In genomic region chr6:144825018-144825602, GRCm38 (mm10) we compare ENCODE assay signal across 22 mouse cellular contexts. TPM values are rescaled to one million over a fixed set of nuclear protein-coding genes. Genes with fewer than 3 reads are reported as not detected.
A peak's percentile ranks its signal among the peaks of the same experiment; 100 is the strongest.
DNase-seq lines count a peak whose midpoint lies in the region; ATAC-seq lines count a peak whose summit lies in the region.
"Had no signal": no experiment of that assay in that cellular context is flagged by ENCODE, and none has a peak within 500 bp of the region (broad histone marks: within the 10 kb centered on the region; RNA-seq: fewer than 3 reads in every experiment).

No protein-coding gene starts in this region.

- H3K4me3 ChIP-seq in embryonic facial prominence, embryonic 12.5 days: no peak overlapping the region
- H3K4me3 ChIP-seq in embryonic facial prominence, embryonic 10.5 days: no peak overlapping the region
- H3K4me3 ChIP-seq in heart, embryonic 10.5 days: no peak overlapping the region
- H3K4me3 ChIP-seq in heart, embryonic 11.5 days (ENCODE audit: low read depth, low read length): no peak overlapping the region
- no peak overlapping the region for H3K4me3 ChIP-seq in heart, embryonic 14.5 days (ENCODE audit: control insufficient read depth in 1 of 2, insufficient read depth in 1 of 2, low read depth in 1 of 2, low read length in 2 of 2)

- H3K4me1 ChIP-seq in embryonic facial prominence, embryonic 12.5 days: no peaks in the 10 kb centered on the region
- peaks cover 7% of the 10 kb centered on the region; the same call in 1 of the 2 replicates for H3K4me1 ChIP-seq in embryonic facial prominence, embryonic 10.5 days
- H3K4me1 ChIP-seq in heart, embryonic 10.5 days: peaks cover 20% of the 10 kb centered on the region
- peaks cover 4% of the 10 kb centered on the region; the same call in 1 of the 2 replicates for H3K4me1 ChIP-seq in heart, embryonic 11.5 days (ENCODE audit: control insufficient read depth, insufficient read depth, low read length)
- H3K4me1 ChIP-seq in heart, embryonic 14.5 days (ENCODE audit: control insufficient read depth in 2 of 2, insufficient read depth in 2 of 2, low read length in 2 of 2): peaks cover 8 to 12% of the 10 kb centered on the region in 2 experiments

- no peaks in the 10 kb centered on the region for H3K9me3 ChIP-seq in embryonic facial prominence, embryonic 12.5 days
- H3K9me3 ChIP-seq in embryonic facial prominence, embryonic 10.5 days: no peaks in the 10 kb centered on the region
- no peaks in the 10 kb centered on the region for H3K9me3 ChIP-seq in heart, embryonic 10.5 days
- no peaks in the 10 kb centered on the region for H3K9me3 ChIP-seq in heart, embryonic 11.5 days (replicated peaks; ENCODE audit: control insufficient read depth, low read length)
- H3K9me3 ChIP-seq in heart, embryonic 14.5 days (ENCODE audit: control insufficient read depth, low read length): no peaks in the 10 kb centered on the region

- H3K4me2 ChIP-seq in embryonic facial prominence, embryonic 12.5 days (replicated peaks): no peak overlapping the region
- no peak overlapping the region for H3K4me2 ChIP-seq in heart, embryonic 11.5 days
- H3K4me2 ChIP-seq in heart, embryonic 14.5 days (ENCODE audit: low read length): no peak overlapping the region

- no peak overlapping the region for H3K27ac ChIP-seq in embryonic facial prominence, embryonic 12.5 days
- H3K27ac ChIP-seq in embryonic facial prominence, embryonic 10.5 days (replicated peaks): no peak overlapping the region
- H3K27ac ChIP-seq in heart, embryonic 10.5 days: no peak overlapping the region
- H3K27ac ChIP-seq in heart, embryonic 11.5 days (ENCODE audit: low read depth, low read length): no peak overlapping the region
- H3K27ac ChIP-seq in heart, embryonic 14.5 days (replicated peaks in 1 of 2; ENCODE audit: control insufficient read depth in 1 of 2, insufficient read depth in 1 of 2, low read depth in 2 of 2, low read length in 2 of 2): no peak overlapping the region

- H3K27me3 ChIP-seq in embryonic facial prominence, embryonic 12.5 days: no peaks in the 10 kb centered on the region
- no peaks in the 10 kb centered on the region for H3K27me3 ChIP-seq in embryonic facial prominence, embryonic 10.5 days (replicated peaks; ENCODE audit: low read depth, poor library complexity, severe bottlenecking)
- H3K27me3 ChIP-seq in heart, embryonic 10.5 days (ENCODE audit: insufficient read depth, poor library complexity, severe bottlenecking): no peaks in the 10 kb centered on the region
- H3K27me3 ChIP-seq in heart, embryonic 11.5 days (ENCODE audit: control insufficient read depth, insufficient read depth, low read length): no peaks in the 10 kb centered on the region
- H3K27me3 ChIP-seq in heart, embryonic 14.5 days (ENCODE audit: control insufficient read depth, insufficient read depth, low read length): no peaks in the 10 kb centered on the region
- H3K27me3 ChIP-seq: CH12.LX, Patski had no signal

- H3K9ac ChIP-seq in embryonic facial prominence, embryonic 12.5 days: no peak overlapping the region
- no peak overlapping the region for H3K9ac ChIP-seq in heart, embryonic 11.5 days (ENCODE audit: low read depth, low read length)
- no peak overlapping the region for H3K9ac ChIP-seq in heart, embryonic 14.5 days (ENCODE audit: low read length)

- ATAC-seq in embryonic facial prominence, embryonic 12.5 days (ENCODE audit: insufficient number of reproducible peaks, insufficient read depth, low FRiP score, low TSS enrichment): 0 out of 2 replicates have a peak, but pooled peaks have one; percentile 52
- ATAC-seq in heart, embryonic 11.5 days (replicated peaks; ENCODE audit: insufficient number of reproducible peaks, low FRiP score, low TSS enrichment): no peak
- 0 out of 2 replicates have a peak, but pooled peaks have one; percentile 50 for ATAC-seq in heart, embryonic 14.5 days (ENCODE audit: insufficient number of reproducible peaks, insufficient read depth, low FRiP score, low read depth)
- ATAC-seq: activated CD4-positive, CD25-positive, alpha-beta regulatory T cell, adult 4 months; CD4-positive, CD25-positive, alpha-beta regulatory T cell, adult 4 months; Patski had no signal

- no peaks in the 10 kb centered on the region for H3K36me3 ChIP-seq in embryonic facial prominence, embryonic 12.5 days
- H3K36me3 ChIP-seq in embryonic facial prominence, embryonic 10.5 days (replicated peaks): no peaks in the 10 kb centered on the region
- H3K36me3 ChIP-seq in heart, embryonic 10.5 days: no peaks in the 10 kb centered on the region
- no peaks in the 10 kb centered on the region for H3K36me3 ChIP-seq in heart, embryonic 11.5 days (ENCODE audit: control insufficient read depth, insufficient read depth, low read length)
- H3K36me3 ChIP-seq in heart, embryonic 14.5 days (ENCODE audit: control insufficient read depth, insufficient read depth, low read length): no peaks in the 10 kb centered on the region
- H3K36me3 ChIP-seq: G1E had no signal

- intact Hi-C loops in heart, postnatal 14 days (cut with DNase I): no loop called here

- 93% methylated on average over 6 of the region's 6 CpGs for WGBS in embryonic facial prominence, embryonic 12.5 days
- 94% methylated on average over 6 of the region's 6 CpGs for WGBS in embryonic facial prominence, embryonic 10.5 days
- 91% methylated on average over 6 of the region's 6 CpGs for WGBS in heart, embryonic 10.5 days
- 91% methylated on average over 6 of the region's 6 CpGs for WGBS in heart, embryonic 11.5 days (ENCODE audit: insufficient replicate concordance)
- 89% methylated on average over 6 of the region's 6 CpGs for WGBS in heart, embryonic 14.5 days

- no peak for DNase-seq in embryonic facial prominence, embryonic 10.5 days (ENCODE audit: low spot score)
- DNase-seq in heart, adult 11 months: peak; percentile 66
- DNase-seq in heart, adult 8-10 months (ENCODE audit: low spot score): no peak
- DNase-seq in heart, embryonic 10.5 days (ENCODE audit: low spot score): peak; percentile 57
- no peak for DNase-seq in heart, postnatal 14 days
- DNase-seq: adrenal gland, adult 2 months; adrenal gland, adult 8-10 months; adrenal gland, postnatal 10 days; adrenal gland, postnatal 14 days; adrenal gland, postnatal 25 days; adrenal gland, postnatal 36 days; B cell, adult 2 months; cerebellum, adult 11 months; cerebellum, adult 11-12 months had no signal

RNA-seq across cellular contexts. Expression of gene Sox5, which starts 43.3 kb away (rescaled TPM):
- polyA plus RNA-seq in embryonic facial prominence, embryonic 12.5 days (2016; fragmentation: Nextera tagmentation; extraction: Ambion mirVana): 55.0 and 55.3 TPM in 2 replicates
- polyA plus RNA-seq in embryonic facial prominence, embryonic 10.5 days (2016; fragmentation: Nextera tagmentation; extraction: Ambion mirVana): 60.0 and 65.1 TPM in 2 replicates
- 1 to 10 TPM; 1.1 to 3.1 (median 2.2) TPM for total RNA-seq in heart, adult 8-10 months (2022)
- polyA plus RNA-seq in heart, embryonic 10.5 days (2016; fragmentation: Nextera tagmentation; extraction: Ambion mirVana): 13.6 and 17.1 TPM in 2 replicates
- polyA plus RNA-seq in heart, embryonic 11.5 days (2014; fragmentation: Nextera tagmentation; extraction: Ambion mirVana): 11.4 and 16.2 TPM in 2 replicates
- 9.7 and 10.6 TPM in 2 replicates for polyA plus RNA-seq in heart, embryonic 14.5 days (2014; fragmentation: Nextera tagmentation; extraction: Ambion mirVana)
- 1 to 10 TPM; 3.9 to 4.7 TPM for total RNA-seq in heart, postnatal 14 days (2021)
- polyA plus RNA-seq: G1E had no signal

Comparison
In these comparisons a context has a peak if more than half of its experiments do, and no peak if none do; other contexts are left out.
1. DNase-seq: peak in heart, adult 11 months (single experiment) and heart, embryonic 10.5 days (single experiment); none in embryonic facial prominence, embryonic 10.5 days (single experiment), heart, adult 8-10 months (single experiment) and heart, postnatal 14 days (0 of 2).